Mouse (Mus musculus) lung, embryonic 14.5 days (tissue): ENCODE results near the gene Il10rb. TPM values are rescaled to one million over a fixed set of nuclear protein-coding genes. Genes with fewer than 3 reads are reported as not detected.
A peak's percentile ranks its signal among the peaks of the same experiment; 100 is the strongest.

Experiments used
- ATAC-seq: fragments of 200-750 bp; cut with Nextera tagmentation; 2 replicates; pipeline ENCODE4 v1.8.0; 2017; ENCODE audit warnings: mild to moderate bottlenecking, moderate TSS enrichment, moderate library complexity; ENCODE audit not compliant: insufficient read depth
- DNase-seq: peaks from one replicate; pipeline ENCODE4 v3.0.0-alpha.2; 2015
- H3K27ac ChIP-seq: fragments of 300-500 bp; sonication (generic); 2 replicates; pipeline ENCODE4 v1.5.1; 2014; ENCODE audit warnings: low read depth, mild to moderate bottlenecking, moderate library complexity
- H3K27me3 ChIP-seq: fragments of 300-500 bp; sonication (generic); 2 replicates; pipeline ENCODE4 v1.6.1; 2014; ENCODE audit warnings: low read length, control low read depth; ENCODE audit not compliant: insufficient read depth
- H3K36me3 ChIP-seq: fragments of 300-500 bp; sonication (generic); 2 replicates; pipeline ENCODE4 v1.6.1; 2014; ENCODE audit warnings: control low read depth; ENCODE audit not compliant: insufficient read depth
- H3K4me1 ChIP-seq: fragments of 300-500 bp; sonication (generic); 2 replicates; pipeline ENCODE4 v1.6.1; 2014; ENCODE audit warnings: antibody characterized with exemption, control low read depth; ENCODE audit not compliant: insufficient read depth
- H3K4me2 ChIP-seq: fragments of 300-500 bp; sonication (generic); 2 replicates; pipeline ENCODE4 v1.6.1; 2014; ENCODE audit warnings: mild to moderate bottlenecking
- H3K4me3 ChIP-seq: fragments of 300-500 bp; sonication (generic); 2 replicates; pipeline ENCODE4 v1.5.1; 2014; ENCODE audit warnings: low read depth, low read length
- H3K9ac ChIP-seq: fragments of 300-500 bp; sonication (generic); 2 replicates; pipeline ENCODE4 v1.6.1; 2014
- H3K9me3 ChIP-seq: fragments of 300-500 bp; sonication (generic); 2 replicates; pipeline ENCODE4 v1.6.1; 2016; ENCODE audit warnings: low read depth, low read length, control low read depth
- CTCF ChIP-seq: IDR thresholded peaks from 2 replicates; pipeline ENCODE4 v1.5.1; 2016; ENCODE audit warnings: antibody characterized with exemption, low read depth
- WGBS: fragments of 180-500 bp; shearing (Covaris S2); extraction: QIAGEN DNeasy Blood & Tissue Kit; methylation state at CpG from one replicate; pipeline ENCODE4 v1.1.7; 2014; 5-methylcytosine and 5-hydroxymethylcytosine counted together
- polyA plus RNA-seq: library from polyadenylated mRNA; unstranded; fragments of >200 nt; fragmentation: Nextera tagmentation; extraction: Ambion mirVana; gene quantifications from 2 replicates; pipeline ENCODE4 v1.2.1, GENCODE M21; 2014

Il10rb gene
- polyA plus RNA-seq, 1 experiment from 2014 or later = 32.8 TPM

DNA sequence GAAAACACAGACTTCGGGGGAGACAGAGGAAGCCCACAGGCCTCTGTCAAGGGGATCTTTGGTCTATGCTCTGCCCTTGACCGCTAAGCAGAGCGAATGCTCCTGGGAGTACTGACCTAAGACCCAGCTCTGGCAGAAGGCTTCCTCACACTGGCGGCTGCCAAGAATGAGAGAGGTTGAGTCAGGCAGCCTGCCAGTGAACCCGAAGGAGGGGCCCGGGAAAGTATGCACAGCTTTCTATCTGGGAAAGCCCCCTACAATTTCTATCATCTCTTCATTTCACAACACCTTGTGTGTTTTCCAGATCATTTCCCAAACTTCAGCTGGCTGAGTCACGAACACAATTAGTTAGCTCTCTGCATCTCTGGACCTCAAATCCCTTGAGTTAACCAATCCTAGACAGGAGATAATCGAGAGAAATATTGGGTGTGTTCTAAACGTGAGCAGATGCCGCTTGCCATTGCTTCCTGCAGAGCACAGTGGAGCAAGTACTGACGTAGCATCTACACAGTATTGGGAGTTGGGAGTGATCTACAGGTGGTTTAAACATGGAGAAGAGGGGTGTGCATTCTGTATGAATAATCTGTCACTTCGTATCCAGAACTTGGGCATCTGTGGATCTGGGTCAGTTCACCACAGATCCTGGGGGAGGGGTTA, 43.2 kb upstream of the Il10rb start:
- DNase-seq = peak; percentile 81

DNA sequence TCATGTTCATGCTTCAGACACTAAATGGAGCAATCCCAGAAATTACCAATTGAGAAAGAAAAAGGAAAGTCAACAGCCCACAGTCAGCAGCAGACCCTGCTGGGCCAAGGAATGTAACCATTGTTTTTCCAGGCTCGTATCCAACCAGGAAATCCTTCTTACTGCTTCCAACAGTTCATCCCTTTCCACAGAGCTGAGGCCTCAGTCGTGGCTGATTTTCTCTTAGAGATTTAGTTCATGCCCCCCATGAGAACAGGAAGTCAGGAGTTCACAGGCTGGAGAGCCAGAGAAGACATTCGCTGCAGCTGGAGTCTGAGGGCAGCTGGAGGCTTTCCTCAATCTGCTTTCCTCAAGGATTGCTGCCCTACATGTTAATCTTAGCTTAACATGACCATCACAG, 42.5 kb upstream of the Il10rb start:
- no peaks in the 10 kb centered on the region for H3K36me3 ChIP-seq
- no peak for TF ChIP-seq CTCF
- H3K4me1 ChIP-seq = peaks cover 8% of the 10 kb centered on the region
- peak overlapping the region; percentile 74 for H3K27ac ChIP-seq
- H3K27me3 ChIP-seq = no peaks in the 10 kb centered on the region
- H3K9me3 ChIP-seq = peaks cover 9% of the 10 kb centered on the region; the same call in 1 of the 2 replicates
- H3K9ac ChIP-seq = no peak overlapping the region
- DNase-seq (peak; percentile 85), ATAC-seq (peak; percentile 67)
- H3K4me2 ChIP-seq = peak overlapping the region; percentile 23; the same call in 1 of the 2 replicates
- WGBS = 9% methylated on average over 3 of the region's 3 CpGs
- no peak overlapping the region for H3K4me3 ChIP-seq

More for the DNA sequence above, 43.2 kb upstream of the Il10rb start:
- Histone ChIP-seq H3K27ac (peak overlapping the region; percentile 74), H3K9me3 (peaks cover 3% of the 10 kb centered on the region; the same call in 1 of the 2 replicates), H3K36me3 (no peaks in the 10 kb centered on the region), H3K9ac (no peak overlapping the region), H3K4me2 (peak overlapping the region; percentile 23), H3K27me3 (no peaks in the 10 kb centered on the region), H3K4me1 (peaks cover 8% of the 10 kb centered on the region), H3K4me3 (no peak overlapping the region)
- no peak for TF ChIP-seq CTCF
- WGBS = 33% methylated on average over 12 of the region's 12 CpGs
- ATAC-seq = peak; percentile 63; the same call in 1 of the 2 replicates

DNA sequence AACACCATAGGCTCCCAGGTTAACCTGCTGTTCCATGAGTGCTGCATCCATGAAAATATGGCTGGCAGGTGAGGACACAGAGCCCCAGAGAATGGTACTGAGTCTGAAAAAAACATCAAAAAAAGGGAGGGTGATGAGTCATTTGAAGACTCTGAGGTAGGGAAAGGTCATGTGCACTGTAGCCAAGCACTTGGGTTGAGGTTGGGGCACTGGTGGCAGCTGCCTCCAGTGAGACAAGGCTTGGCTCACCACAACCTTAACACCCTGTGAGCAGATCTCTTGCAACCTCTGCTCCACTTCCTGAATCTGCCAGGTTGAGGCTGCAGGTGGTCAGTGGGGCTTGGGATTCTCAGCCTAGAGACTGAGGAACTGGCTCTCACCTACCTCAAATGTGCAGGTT, 39.4 kb upstream of the Il10rb start:
- peaks cover 8% of the 10 kb centered on the region; the same call in 1 of the 2 replicates for H3K4me1 ChIP-seq
- no peak overlapping the region for H3K9ac ChIP-seq
- DNase-seq (no peak), ATAC-seq (no peak)
- no peaks in the 10 kb centered on the region for H3K36me3 ChIP-seq
- peaks cover 9% of the 10 kb centered on the region; the same call in 1 of the 2 replicates for H3K9me3 ChIP-seq
- H3K27ac ChIP-seq = no peak overlapping the region
- H3K27me3 ChIP-seq = no peaks in the 10 kb centered on the region
- no peak for TF ChIP-seq CTCF
- no peak overlapping the region for H3K4me2 ChIP-seq
- no peak overlapping the region for H3K4me3 ChIP-seq

DNA sequence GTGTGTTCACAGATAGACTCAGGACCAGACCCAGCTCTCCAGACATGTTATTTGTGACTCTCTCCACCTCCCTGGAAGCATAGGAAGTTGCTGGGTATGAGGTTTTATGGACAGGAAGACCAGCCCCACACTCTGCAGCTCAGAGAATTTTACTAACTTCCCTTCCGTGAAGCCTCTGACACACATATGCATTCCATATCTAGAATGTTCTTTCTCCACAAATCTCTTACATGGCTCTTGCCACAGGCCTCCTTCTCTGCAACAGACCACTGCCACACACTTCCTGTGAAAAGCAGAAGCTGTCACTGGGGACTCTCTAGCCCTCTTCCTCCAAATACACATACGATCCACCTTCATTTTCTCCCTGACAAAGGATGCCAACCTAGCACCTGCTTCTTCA, 38.9 kb upstream of the Il10rb start:
- WGBS = 80% methylated on average over 2 of the region's 2 CpGs
- Histone ChIP-seq H3K9me3 (peaks cover 9% of the 10 kb centered on the region; the same call in 1 of the 2 replicates), H3K4me1 (peaks cover 8% of the 10 kb centered on the region; the same call in 1 of the 2 replicates), H3K27ac (no peak overlapping the region), H3K27me3 (no peaks in the 10 kb centered on the region), H3K4me2 (no peak overlapping the region), H3K9ac (no peak overlapping the region), H3K36me3 (no peaks in the 10 kb centered on the region), H3K4me3 (no peak overlapping the region)
- no peak for DNase-seq
- no peak for ATAC-seq
- no peak for TF ChIP-seq CTCF

DNA sequence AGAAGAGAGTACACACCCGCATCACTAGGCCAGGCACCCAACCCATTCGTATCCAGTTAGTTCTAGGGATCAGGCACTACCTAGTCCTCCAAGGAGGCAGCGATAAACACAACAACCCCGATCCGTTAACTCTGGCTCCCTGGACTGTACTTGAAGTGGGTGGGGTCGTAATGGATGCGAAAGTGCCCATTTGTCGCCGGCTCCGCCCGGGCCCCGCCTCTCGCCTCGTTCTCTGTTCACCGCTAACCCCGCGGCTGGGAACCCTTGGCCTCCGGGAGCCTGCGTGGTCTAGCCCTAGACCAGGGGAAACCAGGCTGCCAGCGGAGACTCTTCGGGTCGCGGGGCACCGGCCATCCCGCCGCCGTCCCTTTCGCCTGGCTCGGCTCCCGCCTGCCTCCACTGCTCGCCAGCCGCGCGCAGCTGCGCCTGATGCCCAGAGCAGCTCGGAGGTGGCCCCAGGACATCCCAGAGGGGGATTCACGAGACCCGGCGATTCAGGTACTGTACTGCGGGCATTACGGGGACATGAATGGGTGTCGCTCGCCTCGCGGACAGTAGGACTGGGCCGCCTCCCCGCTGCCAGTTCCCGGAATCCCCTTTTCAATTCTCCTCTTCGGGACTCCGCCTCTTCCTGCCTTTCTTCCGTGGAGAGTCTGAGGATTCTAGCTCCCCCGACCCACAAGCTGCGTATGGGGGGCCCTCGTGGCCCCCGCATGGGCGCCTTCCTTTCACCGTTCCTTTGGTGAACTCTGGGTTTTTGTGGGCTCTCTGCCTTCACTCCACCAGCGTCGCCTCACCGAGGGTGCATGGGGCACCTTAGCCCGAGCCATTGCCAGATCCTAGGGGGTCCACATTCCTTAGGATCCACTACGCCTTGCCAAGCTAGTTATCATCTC, 33.1 kb upstream of the Il10rb start, which contains the start of gene Ifnar2:
Ifnar2 (plus strand) TSS at position 207 of the 896 bp plus-strand sequence.
- H3K4me1 ChIP-seq = peaks cover 6% of the 10 kb centered on the region
- DNase-seq = peak; percentile 85
- H3K4me3 ChIP-seq = peak within 1 kb of the TSS; percentile 87

DNA sequence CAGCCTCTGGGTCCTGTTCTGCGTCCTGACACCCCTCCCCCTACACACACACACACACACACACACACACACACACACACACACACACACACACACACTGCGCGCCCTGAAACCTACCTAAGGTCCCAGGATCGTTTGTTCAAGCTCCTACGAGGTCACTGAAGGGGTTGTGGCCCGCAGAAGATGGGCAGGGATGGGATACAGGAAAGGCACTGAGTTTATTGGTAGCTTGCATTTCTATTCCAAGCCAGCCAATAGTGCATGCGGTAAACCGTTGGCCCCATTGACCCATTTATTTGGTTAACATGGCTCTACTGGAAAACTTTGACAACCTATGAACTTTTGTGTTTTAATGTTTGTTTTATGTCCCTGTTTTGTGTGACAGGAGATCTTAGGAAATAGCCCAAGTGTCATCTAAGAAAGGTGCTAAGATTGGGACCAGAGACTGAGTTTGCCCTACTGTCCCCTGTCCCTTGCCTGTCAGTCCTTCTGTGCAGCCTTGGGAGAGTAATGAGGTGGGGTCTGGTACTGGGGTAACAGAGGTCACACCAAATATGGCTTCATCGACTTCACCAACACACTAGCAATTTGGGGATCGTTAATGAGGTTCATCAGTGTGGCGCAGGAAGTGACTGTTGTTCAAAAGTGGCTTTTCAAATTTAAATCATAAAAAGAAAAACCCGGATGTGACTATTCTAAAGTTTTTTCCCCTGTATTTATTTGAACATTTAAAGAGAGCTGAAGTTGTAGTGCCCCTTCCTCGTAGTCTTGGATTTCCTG, 32.3 kb upstream of the Il10rb start:
- Histone ChIP-seq H3K9me3 (no peaks in the 10 kb centered on the region), H3K4me3 (peak overlapping the region; percentile 87), H3K4me1 (peaks cover 6% of the 10 kb centered on the region), H3K27ac (peak overlapping the region; percentile 98), H3K36me3 (no peaks in the 10 kb centered on the region), H3K4me2 (peak overlapping the region; percentile 66), H3K27me3 (no peaks in the 10 kb centered on the region), H3K9ac (peak overlapping the region; percentile 90)
- TF ChIP-seq CTCF = no peak
- DNase-seq (no peak), ATAC-seq (no peak)
- WGBS = 24% methylated on average over 13 of the region's 13 CpGs

More for the DNA sequence above, 33.1 kb upstream of the Il10rb start, which contains the start of gene Ifnar2:
- Histone ChIP-seq H3K9ac (peak within 1 kb of the TSS; percentile 90), H3K27me3 (no peaks in the 10 kb centered on the region), H3K9me3 (peaks cover 5% of the 10 kb centered on the region; the same call in 1 of the 2 replicates), H3K36me3 (no peaks in the 10 kb centered on the region), H3K4me2 (peak within 1 kb of the TSS; percentile 66), H3K27ac (peak within 1 kb of the TSS; percentile 98)
- WGBS = under 1% methylated on average over 62 of the region's 62 CpGs
- no peak for TF ChIP-seq CTCF
- peak; percentile 93 for ATAC-seq
